Mouse (Mus musculus) ES-Bruce4 (cell line): ENCODE measurements around the gene Tstd1.

Experiments used
- CTCF ChIP-seq: IDR thresholded peaks from one replicate; pipeline ENCODE4 v1.8.1; 2011; ENCODE audit warnings: low read depth, low read length
- POLR2A ChIP-seq: IDR thresholded peaks from one replicate; pipeline ENCODE4 v1.8.1; 2011; ENCODE audit warnings: low read length; ENCODE audit not compliant: insufficient read depth

DNA sequence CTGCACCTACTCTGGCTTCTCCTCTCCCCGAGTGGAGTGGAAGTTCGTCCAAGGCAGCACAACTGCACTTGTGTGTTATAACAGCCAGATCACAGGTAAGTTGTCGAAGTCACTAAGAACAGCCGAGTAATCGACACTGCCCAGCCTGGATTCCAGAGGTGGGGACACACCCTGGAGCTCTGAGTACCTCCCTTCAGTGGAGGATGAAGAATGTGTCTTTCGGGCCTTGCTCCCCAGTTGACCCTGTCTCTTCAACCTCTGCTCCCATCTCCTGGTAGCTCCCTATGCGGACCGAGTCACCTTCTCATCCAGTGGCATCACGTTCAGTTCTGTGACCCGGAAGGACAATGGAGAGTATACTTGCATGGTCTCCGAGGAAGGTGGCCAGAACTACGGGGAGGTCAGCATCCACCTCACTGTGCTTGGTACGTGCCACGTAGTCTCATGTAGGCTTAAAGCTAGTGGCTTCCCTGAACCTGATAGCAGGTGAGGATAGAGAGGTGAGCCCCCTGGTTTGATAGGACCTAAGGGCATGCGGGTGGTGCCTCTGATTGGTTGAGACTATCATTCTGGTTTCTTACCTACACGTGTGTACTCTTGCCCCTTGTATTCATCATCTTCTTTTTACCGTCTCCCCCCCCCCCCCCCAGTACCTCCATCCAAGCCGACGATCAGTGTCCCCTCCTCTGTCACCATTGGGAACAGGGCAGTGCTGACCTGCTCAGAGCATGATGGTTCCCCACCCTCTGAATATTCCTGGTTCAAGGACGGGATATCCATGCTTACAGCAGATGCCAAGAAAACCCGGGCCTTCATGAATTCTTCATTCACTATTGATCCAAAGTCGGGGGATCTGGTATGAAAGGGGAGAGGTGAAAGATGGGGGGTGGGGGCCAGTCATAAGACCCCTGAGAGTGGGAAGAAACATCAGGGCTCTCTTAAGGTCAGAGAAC is 42.2 kb downstream of the Tstd1 start:
- TF ChIP-seq POLR2A (no peak), CTCF (no peak)
